Mouse (Mus musculus) left cerebral cortex, postnatal 14 days (tissue): Measurements from ENCODE around the gene Rexo1. TPM values are rescaled to one million over a fixed set of nuclear protein-coding genes. Genes with fewer than 3 reads are reported as not detected.
A peak's percentile ranks its signal among the peaks of the same experiment; 100 is the strongest.
"Not testable (repeated sequence)": the region's sequence is repeated elsewhere in the genome, so short reads cannot be mapped to it uniquely, and the experiment has no call there.

Source experiments
- DNase-seq, 2 experiments: peaks; one replicate each; pipeline ENCODE4 v3.0.0; 2021 to 2022; ENCODE audit warnings: low spot score in 2 of 2, mixed read lengths in 1 of 2
- intact Hi-C: fragments of 180-260 bp; cut with DNase I; formaldehyde crosslinking; loops from one replicate; pipeline ENCODE4 v1.15.1; 2025
- long read RNA-seq, 2 experiments: library from polyadenylated mRNA; stranded (forward); transcript quantifications; one replicate each; pipeline ENCODE4 v2.0.0; 2021
- total RNA-seq, 2 experiments: library from RNA; stranded (reverse); gene quantifications; 2 replicates each; pipeline ENCODE4 v1.2.3; 2021

The Rexo1 gene
- total RNA-seq: 10 to 100 TPM; 44.5 to 46.3 TPM
- long read RNA-seq, experiment 1, full-length matches to known transcripts: 34 of 57 reads
- long read RNA-seq, experiment 1, partial matches to known transcripts: 13 of 57 reads
- long read RNA-seq, experiment 1, other reads (novel, unspliced or antisense): 10 of 57 reads
- long read RNA-seq, experiment 2, full-length matches to known transcripts: 23 of 44 reads
- long read RNA-seq, experiment 2, partial matches to known transcripts: 9 of 44 reads
- long read RNA-seq, experiment 2, other reads (novel, unspliced or antisense): 12 of 44 reads

DNA sequence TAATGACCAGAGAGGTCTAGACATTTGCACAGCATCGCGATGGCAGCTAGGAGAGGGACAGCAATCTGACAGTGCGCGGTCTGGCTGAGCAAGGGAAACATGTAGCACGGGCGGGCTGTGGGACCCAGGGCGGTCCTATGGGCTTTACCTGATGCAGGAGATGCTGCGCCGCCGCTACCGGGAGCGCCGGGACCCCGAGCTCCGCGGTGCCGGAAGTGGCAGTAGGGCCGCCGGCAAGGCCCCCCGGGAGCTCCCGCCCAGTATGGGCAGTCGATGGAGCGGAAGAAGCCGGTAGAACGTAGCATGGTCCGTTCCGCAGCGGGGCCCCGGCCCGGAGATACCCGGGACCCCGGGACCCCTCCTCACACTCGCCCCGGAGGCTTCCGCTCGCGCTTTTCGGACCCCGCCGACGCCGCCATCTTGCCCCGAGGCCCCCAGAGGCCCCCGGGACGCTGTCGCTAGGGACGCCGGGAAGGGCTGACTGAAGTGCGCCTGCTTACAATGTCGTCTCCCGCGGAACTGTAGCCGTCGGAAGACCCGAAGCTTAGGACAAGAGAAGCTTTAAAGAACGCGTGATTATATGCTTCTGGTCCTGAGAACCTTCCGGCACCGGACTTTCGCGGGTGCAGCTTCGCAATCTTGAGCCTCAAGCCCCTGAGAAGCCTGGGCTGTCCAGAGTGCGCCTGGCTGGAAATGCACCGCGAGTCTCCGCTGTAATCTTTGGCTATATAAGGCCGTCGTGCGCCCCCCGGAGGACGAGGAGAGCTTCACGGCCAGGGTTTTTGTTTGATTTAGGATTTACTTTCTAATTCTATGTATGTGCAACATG is at the start of gene Rexo1:
TSS of gene Rexo1 (minus strand) at position 445 of the 829 bp plus-strand sequence.
- intact Hi-C loops: no loop called here
- DNase-seq: peak; percentile 94 to 96

- intact Hi-C loops: no loop called here
- DNase-seq: peak in 1 of 2 experiments; percentile 45
Measured at GRCm38 (mm10) chr10:80611024-80611423, 49.7 kb upstream of the Rexo1 start.

- intact Hi-C loops: no loop called here
- no peak for DNase-seq
Measured at GRCm38 (mm10) chr10:80610116-80610785, 48.9 kb upstream of the Rexo1 start.

- intact Hi-C loops: no loop called here
- no peak for DNase-seq
Measured at GRCm38 (mm10) chr10:80609269-80609924, 48.0 kb upstream of the Rexo1 start.

DNA sequence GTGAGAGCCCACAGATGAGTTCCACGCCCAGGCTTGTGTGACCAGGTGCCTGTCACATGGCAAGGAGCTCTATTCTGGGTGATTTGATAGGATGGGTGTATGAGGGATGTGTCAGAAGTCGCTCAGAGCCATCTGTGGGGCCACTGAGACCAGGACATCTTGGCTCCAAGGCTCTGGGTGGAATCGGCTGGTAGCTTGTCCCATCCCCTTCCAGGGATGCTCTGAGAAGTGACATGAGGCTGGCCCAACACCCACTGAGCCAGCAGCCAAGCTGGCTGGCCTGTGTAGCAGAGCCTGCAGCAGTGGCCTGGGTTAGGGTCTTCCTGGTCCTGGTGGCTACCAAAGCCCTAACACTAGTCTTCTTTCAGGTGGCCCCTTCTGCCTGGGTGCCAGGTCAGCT is 47.1 kb upstream of the Rexo1 start:
- no peak for DNase-seq
- intact Hi-C loops: no loop called here

GRCm38 (mm10) chr10:80606737-80607350 is 45.5 kb upstream of the Rexo1 start:
- intact Hi-C loops: no loop called here

GRCm38 (mm10) chr10:80606306-80606705 is 44.9 kb upstream of the Rexo1 start:
- no peak for DNase-seq
- intact Hi-C loops: no loop called here

More at GRCm38 (mm10) chr10:80606737-80607350, 45.5 kb upstream of the Rexo1 start:
- DNase-seq: no peak

DNA sequence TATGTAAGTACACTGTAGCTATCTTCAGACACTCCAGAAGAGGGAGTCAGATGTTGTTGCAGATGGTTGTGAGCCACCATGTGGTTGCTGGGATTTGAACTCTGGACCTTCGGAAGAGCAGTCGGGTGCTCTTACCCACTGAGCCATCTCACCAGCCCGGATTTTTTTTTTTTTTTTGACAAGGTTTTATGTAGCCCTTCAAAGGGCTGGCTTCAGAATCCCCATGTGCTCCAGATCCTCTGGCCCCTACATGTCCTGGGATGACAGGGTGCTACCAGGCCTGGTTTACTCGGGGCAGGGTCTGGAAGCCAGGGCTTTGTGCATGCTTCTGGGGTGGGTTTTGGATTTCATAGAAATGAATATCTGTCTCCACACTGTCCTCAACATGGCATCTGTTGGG is 44.4 kb upstream of the Rexo1 start, which contains the start of gene Gm49322:
TSS of gene Gm49322 (plus strand) at position 301 of the 400 bp plus-strand sequence.
- intact Hi-C loops, DNase-seq: not testable (repeated sequence)

DNA sequence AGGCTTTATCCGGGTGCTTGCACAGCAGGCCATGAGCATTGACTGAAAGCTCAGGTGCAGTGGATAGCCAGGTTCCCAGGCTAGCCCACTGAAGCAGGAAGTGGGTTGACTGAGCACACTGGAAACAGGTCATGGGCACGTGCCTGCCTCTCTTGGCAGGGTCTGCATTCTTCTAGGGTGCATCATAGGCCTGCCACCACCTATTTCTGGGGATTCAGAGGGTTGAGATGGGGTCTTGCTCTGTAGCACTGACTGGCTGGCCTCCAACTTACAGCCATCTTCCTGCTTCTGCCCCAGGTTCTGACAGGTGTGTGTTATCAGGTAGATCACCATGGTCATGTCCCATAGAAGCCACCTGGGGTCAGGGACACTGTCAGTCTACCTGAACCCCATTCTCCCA is 43.6 kb upstream of the Rexo1 start:
- intact Hi-C loops: no loop called here
- no peak for DNase-seq

DNA sequence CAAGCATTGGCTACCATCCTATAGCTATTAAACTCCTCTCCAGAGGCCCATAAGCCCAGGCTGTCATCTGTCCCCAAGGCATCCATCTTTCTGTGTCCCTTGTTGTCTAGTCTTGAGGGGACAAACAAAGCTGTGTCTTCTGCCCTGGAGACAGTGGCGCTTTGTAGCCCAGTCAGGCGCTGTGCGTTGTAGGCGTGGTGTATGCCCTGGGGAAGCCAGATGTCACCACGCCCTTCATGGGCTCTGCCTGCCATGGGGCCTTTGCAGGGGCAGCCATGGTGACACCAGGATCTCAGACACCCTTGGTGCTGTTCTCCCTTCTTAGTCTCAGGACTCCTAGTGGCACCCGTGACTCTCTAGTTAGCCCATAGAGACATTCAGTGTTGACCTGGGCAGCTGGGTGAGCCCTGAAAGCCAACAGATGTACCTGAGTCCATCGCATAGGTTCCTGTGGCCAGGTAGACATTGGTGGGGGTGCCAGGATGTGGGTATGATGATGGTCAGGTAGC is 42.7 kb upstream of the Rexo1 start:
- intact Hi-C loops: no loop called here
- DNase-seq: no peak

GRCm38 (mm10) chr10:80603364-80603763 is 42.0 kb upstream of the Rexo1 start:
- intact Hi-C loops: no loop called here

DNA sequence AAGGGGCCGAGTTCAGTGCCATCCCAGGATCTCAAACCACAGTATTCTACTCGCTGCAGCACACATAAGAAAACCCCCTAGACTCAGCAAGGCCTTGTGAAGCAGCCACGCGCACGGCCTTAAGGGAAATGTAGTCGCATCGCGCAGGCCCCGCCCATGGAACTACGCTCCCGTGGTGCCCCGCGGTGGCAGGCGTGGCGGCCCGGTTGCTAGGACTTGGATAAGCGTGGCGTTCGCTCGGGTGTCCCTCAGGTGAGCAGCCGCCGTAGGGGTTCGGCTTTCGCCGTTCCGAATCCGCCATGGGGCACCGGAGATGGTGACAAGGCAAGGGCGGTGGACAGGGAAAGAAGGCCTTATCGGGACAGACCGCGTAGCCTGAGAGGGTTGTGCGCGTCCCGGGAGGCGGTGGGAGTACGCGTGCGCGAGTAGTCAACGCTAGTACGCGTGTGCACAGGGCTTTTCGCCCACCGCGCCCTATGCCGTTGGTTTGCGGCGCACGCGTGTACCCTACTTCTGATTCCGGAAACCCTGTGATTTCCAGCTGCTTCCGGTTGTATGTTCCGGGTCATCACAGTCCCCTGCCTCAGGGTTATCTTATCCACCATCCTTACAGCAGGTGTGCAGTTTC is 41.5 kb upstream of the Rexo1 start, which contains the start of the genes Scamp4 and Adat3:
TSS of gene Scamp4 (plus strand) at position 175 of the 628 bp plus-strand sequence.
TSS of gene Adat3 (plus strand) at position 183 of the 628 bp plus-strand sequence.
- peak; percentile 95 to 97 for DNase-seq
- intact Hi-C loops: no loop called here

More at GRCm38 (mm10) chr10:80603364-80603763, 42.0 kb upstream of the Rexo1 start:
- no peak for DNase-seq

GRCm38 (mm10) chr10:80596318-80596717 is 35.0 kb upstream of the Rexo1 start:
- DNase-seq: no peak
- intact Hi-C loops: no loop called here

DNA sequence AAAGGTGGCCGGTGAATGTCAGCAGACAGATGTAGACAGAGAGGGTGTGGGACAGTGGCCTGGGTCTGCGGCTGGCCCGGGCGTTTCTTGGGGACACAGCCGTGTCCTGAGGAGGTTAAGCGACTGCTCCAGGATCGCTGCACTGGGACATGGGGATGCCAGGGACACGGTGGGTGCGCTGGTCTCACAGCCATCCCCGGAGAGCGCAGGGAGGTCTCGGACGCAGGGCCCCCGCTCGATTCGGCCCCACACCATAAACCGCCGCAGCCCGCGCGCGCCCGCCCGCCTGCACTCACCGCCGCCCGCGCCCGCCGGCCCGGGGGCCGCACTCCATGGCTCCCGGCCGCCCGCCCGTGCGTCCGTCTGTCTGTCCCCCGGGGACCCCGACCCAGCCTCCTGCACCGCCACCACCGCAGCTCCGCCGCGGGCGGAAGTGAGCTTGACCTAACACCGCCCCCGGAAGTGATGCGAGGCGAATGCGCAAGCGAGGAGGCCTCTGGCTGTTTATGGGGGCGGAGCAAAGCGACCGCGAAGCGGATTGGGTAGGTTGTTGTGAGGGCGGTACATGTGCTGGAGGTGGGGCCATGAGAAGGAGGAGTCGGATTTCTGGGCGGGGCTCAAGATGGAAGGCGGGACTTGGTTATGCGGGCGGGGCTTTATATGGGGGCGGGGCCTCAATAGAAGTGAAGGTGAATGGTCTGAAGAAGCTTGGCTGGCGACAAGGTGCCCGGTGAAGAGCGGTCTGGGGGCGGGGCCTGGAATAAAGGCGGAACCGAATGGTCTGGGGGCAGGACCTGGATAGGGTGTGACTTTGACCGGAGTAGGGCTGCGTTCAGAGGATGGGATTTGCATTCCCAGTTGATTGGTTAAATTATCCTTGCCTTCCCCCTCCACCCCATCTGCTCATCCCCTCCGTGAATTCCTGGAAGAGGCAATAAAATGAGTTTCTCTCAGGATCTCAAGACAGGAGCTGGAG is 28.8 kb upstream of the Rexo1 start, which contains the start of gene Abhd17a:
TSS of gene Abhd17a (minus strand) at position 463 of the 976 bp plus-strand sequence.
- DNase-seq: peak; percentile 94 to 96
- intact Hi-C loops: no loop called here

- intact Hi-C loops: no loop called here
- DNase-seq: no peak
Measured at GRCm38 (mm10) chr10:80589127-80589878, 27.9 kb upstream of the Rexo1 start.

DNA sequence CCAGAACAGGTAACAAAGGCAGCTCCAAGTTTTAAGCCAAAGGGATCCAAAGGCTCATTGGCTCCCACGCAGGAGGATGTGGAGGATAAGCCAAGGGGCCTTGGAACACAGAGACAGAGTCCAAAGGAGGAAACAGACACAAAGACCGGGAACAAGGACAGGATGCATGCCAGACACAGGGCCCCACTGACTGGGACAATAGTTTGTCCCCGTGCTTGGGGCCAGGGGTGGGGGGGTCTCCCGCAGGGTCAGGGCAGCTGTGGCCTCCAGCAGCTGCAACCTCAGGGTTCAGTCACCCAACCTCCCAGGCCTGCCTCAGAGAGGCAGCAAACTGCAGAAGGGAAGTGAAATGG is 25.9 kb upstream of the Rexo1 start:
- DNase-seq: no peak
- intact Hi-C loops: no loop called here
